Mouse (Mus musculus) left cerebral cortex, adult 9 months (tissue): ENCODE data around the gene Shtn1.

Experiments used
- DNase-seq, 2 experiments: peaks; one replicate each; pipeline ENCODE4 v3.0.0; 2022; ENCODE audit warnings: low spot score in 2 of 2

The Shtn1 gene

GRCm38 (mm10) chr19:58968731-58969506 is 107.0 kb downstream of the Shtn1 start:
- DNase-seq, result no peak

GRCm38 (mm10) chr19:58963011-58963410 is 112.9 kb downstream of the Shtn1 start:
- DNase-seq, result no peak

GRCm38 (mm10) chr19:58954779-58955178 is 121.1 kb downstream of the Shtn1 start:
- no peak for DNase-seq

GRCm38 (mm10) chr19:58952236-58952635 is 123.7 kb downstream of the Shtn1 start:
- DNase-seq, result no peak

GRCm38 (mm10) chr19:58951521-58951920 is 124.4 kb downstream of the Shtn1 start:
- DNase-seq, result no peak

- no peak for DNase-seq
Measured at GRCm38 (mm10) chr19:58945959-58946358, 129.9 kb downstream of the Shtn1 start.

GRCm38 (mm10) chr19:58942841-58943828 is 132.8 kb downstream of the Shtn1 start, which contains the start of the genes Eno4 and Hspa12a:
Eno4 (plus strand) TSS chr19:58943425.
Hspa12a (minus strand) TSS chr19:58943654.
- peak; percentile 89 to 96 for DNase-seq

GRCm38 (mm10) chr19:58933062-58933461 is 142.8 kb downstream of the Shtn1 start:
- DNase-seq, result no peak

- no peak for DNase-seq
Measured at GRCm38 (mm10) chr19:58931081-58931800, 144.7 kb downstream of the Shtn1 start.
